In the genomic region with DNA sequence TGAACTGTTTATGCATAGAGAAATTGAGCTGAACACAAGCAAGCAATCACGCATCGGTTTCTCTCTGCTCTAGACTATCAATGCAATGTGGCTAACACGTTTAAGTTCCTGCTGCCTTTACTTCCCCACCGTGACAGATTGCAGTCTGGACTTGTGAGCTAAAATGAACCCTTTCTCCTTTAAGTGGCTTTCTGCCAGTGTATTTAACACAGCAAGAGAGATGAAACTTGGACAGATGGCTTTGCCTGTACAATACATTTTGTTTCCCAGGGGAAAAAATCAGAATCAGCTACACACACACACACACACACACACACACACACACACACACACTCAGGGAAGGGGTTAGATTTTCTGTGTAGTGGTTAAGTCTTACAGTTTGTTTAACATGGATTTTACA, we compare ENCODE assay signal across 24 mouse cellular contexts.
DNase-seq lines count a peak whose midpoint lies in the region; ATAC-seq lines count a peak whose summit lies in the region.
"Had no signal": no experiment of that assay in that cellular context is flagged by ENCODE, and none has a peak within 500 bp of the region (broad histone marks: within the 10 kb centered on the region; RNA-seq: fewer than 3 reads in every experiment).

No protein-coding gene starts in this region.

- H3K9ac ChIP-seq in liver, embryonic 12.5 days, result no peak overlapping the region
- H3K9ac ChIP-seq: embryonic facial prominence, embryonic 15.5 days; hindbrain, embryonic 14.5 days; limb, embryonic 13.5 days; liver, embryonic 13.5 days; midbrain, embryonic 12.5 days had no signal

- no peak for ATAC-seq in liver, embryonic 12.5 days
- ATAC-seq: CD4-positive, CD25-positive, alpha-beta regulatory T cell, adult 4 months had no signal

- no peaks in the 10 kb centered on the region for H3K36me3 ChIP-seq in liver, embryonic 12.5 days
- H3K36me3 ChIP-seq: embryonic facial prominence, embryonic 15.5 days; limb, embryonic 13.5 days; liver, embryonic 13.5 days; midbrain, embryonic 12.5 days had no signal

- no peaks in the 10 kb centered on the region for H3K9me3 ChIP-seq in liver, embryonic 12.5 days (replicated peaks)
- H3K9me3 ChIP-seq: embryonic facial prominence, embryonic 15.5 days; limb, embryonic 13.5 days; liver, embryonic 13.5 days; midbrain, embryonic 12.5 days had no signal

- intact Hi-C loops in left cerebral cortex, postnatal 14 days (cut with DNase I), result no loop called here
- intact Hi-C loops in left cerebral cortex, postnatal 10 days (cut with DNase I), result no loop called here

- DNase-seq in cerebellum, postnatal 25 days, result peak; percentile 7 to 9
- DNase-seq in cerebellum, postnatal 36 days, result no peak
- DNase-seq in left cerebral cortex, postnatal 14 days (ENCODE audit: low spot score in 2 of 2), result peak; percentile 6 to 14
- no peak for DNase-seq in left cerebral cortex, postnatal 10 days (ENCODE audit: extremely low spot score in 1 of 2, low spot score in 2 of 2)
- peak; percentile 45 for DNase-seq in brain, adult 2 months (ENCODE audit: low read depth, low spot score)
- DNase-seq in layer of hippocampus, adult 9-10 months (ENCODE audit: low spot score), result peak; percentile 20
- DNase-seq: adrenal gland, postnatal 25 days; cerebellum, adult 11 months; gastrocnemius, postnatal 36 days; kidney, adult 2 months; liver, embryonic 13.5 days; lung, adult 2 months; lung, postnatal 14 days; right cerebral cortex, postnatal 14 days; spleen, adult 18-20 months; thymus, postnatal 14 days had no signal

- no peaks in the 10 kb centered on the region for H3K4me1 ChIP-seq in liver, embryonic 12.5 days
- H3K4me1 ChIP-seq: embryonic facial prominence, embryonic 15.5 days; liver, embryonic 13.5 days; midbrain, embryonic 12.5 days had no signal

- H3K27ac ChIP-seq in liver, embryonic 12.5 days, result no peak overlapping the region
- H3K27ac ChIP-seq: embryonic facial prominence, embryonic 15.5 days; hindbrain, embryonic 14.5 days; kidney, postnatal 0 days; limb, embryonic 13.5 days; liver, embryonic 13.5 days; midbrain, embryonic 12.5 days had no signal

- no peaks in the 10 kb centered on the region for H3K27me3 ChIP-seq in liver, embryonic 12.5 days (replicated peaks)
- H3K27me3 ChIP-seq: embryonic facial prominence, embryonic 15.5 days; limb, embryonic 13.5 days; liver, embryonic 13.5 days; midbrain, embryonic 12.5 days had no signal

- WGBS in liver, embryonic 12.5 days (ENCODE audit: insufficient replicate concordance), result 76% methylated on average over 4 of the region's 4 CpGs

- H3K4me2 ChIP-seq in liver, embryonic 12.5 days, result no peak overlapping the region
- H3K4me2 ChIP-seq: embryonic facial prominence, embryonic 15.5 days; hindbrain, embryonic 14.5 days; limb, embryonic 13.5 days; liver, embryonic 13.5 days; midbrain, embryonic 12.5 days had no signal

- H3K4me3 ChIP-seq in liver, embryonic 12.5 days, result no peak overlapping the region
- H3K4me3 ChIP-seq: embryonic facial prominence, embryonic 15.5 days; limb, embryonic 13.5 days; liver, embryonic 13.5 days; midbrain, embryonic 12.5 days; myocyte had no signal

Comparison
In these comparisons a context has a peak if more than half of its experiments do, and no peak if none do; other contexts are left out.
1. DNase-seq: peak in cerebellum, postnatal 25 days (2 of 2), left cerebral cortex, postnatal 14 days (2 of 2), brain, adult 2 months (single experiment) and layer of hippocampus, adult 9-10 months (single experiment); none in cerebellum, postnatal 36 days (0 of 2) and left cerebral cortex, postnatal 10 days (0 of 2).